Mouse (Mus musculus): ENCODE results near the gene B630019K06Rik.
"Not testable (repeated sequence)": the region's sequence is repeated elsewhere in the genome, so short reads cannot be mapped to it uniquely, and the experiment has no call there.

DNA sequence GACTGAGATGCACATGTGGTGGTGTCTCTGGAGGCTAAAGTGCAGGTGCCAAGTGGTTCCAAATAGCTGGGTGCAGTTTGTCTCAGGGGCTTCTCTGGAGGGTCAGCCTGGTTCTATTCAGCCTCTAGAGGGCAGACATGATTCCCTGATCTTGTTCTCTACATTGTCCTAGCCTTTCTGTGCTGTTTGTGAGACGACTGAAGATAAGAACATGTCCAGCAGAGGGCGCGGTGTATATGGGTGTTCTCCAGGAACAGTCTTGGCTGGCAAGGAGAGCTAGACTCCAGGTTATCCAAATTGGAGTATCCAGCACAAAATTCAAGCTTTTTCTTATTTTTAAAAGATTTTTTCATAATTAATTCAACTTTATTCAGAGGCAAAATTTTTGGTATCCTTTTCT is 27.9 kb upstream of the B630019K06Rik start:
- peak; percentile 63 for TF ChIP-seq CTCF (IDR thresholded peaks at IDR 0.05; ENCODE audit: extremely low read depth, insufficient read depth, low read length)
- TF ChIP-seq POLR2A (IDR thresholded peaks at IDR 0.05; ENCODE audit: extremely low read depth, insufficient read depth, low read length) = not testable (repeated sequence)

All from cortical plate, adult 2 months (tissue).